Mouse (Mus musculus): Measurements from ENCODE around the gene Zfand3.
A peak's percentile ranks its signal among the peaks of the same experiment; 100 is the strongest.

The Zfand3 gene

DNA sequence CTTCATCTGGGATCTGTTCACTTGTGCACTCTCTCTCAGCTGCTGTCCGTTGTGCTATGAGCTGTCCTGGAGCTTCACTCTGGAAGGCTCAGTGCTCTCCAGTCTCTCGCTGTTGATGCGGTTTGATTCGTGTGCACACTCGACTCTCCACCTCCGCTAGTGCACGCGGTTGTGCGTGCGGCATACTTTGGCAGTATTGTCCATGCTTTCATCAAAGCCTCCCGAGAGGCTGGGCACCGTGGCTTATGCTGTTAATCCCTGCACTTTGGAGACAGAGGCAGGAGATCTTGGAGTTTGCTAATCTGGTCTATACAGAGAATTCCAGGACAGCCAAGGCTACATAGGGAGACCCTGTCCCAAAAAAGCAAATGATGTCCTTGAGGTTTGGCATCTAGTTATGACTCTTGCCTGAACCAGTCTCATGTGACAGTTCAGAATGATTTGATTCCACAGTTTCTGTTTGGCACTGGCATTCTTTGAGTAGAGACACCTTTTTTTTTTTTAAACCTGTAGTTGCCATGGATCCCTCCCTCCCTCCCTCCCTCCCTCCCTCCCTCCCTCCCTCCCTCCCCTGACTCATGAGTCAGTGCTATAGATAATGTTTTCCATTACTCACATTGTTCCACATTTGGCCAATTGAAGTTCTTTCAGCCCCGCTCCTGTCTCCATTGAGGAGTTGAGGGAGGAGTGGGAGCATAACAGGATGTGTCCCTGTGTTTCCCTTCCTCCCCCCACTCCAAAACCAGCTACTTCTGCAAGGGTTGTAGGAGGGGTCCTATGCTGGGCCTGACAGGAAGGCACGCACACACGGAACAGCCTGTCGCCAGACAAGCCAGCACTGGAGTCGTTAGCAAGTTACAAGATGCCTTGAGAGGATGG, 192.1 kb downstream of the Zfand3 start:
- no peak for DNase-seq

DNA sequence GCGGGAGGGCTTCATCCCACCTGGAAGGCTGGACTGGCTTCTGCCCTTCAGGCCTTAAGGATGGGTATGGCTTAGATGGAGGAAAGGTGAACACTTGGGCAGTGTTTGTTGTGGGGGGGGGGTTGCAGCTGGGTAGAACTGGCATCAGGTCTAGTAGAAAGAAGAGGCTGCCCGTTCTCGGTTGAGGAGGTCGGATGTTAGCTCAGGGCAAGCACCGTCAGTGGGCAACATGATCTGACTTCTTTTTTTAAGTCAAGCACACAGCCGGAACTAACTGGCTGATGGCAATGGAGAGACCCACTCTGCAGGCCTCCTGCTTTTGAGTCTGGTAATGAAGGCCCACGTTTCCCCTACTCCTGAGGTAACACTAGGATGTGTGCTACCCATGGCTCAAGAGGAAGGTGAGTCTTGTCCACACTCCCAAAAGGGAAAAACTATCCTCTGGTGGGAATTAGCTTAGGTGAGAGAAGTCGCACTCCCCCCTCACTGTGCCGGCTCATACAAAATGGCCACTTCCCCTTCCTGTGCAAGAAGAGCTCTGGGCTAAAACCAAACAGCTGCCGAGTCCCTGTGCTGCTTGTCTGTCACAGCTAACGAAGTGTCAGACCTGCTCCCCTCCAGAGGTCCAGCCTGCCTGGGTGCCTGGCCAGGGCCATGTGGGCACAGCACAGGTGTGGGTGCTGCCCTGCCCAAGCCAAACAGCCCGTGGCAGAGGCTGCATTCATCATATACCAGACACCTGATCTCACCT, 192.9 kb downstream of the Zfand3 start:
- no peak for DNase-seq

GRCm38 (mm10) chr17:30198422-30198821, 193.9 kb downstream of the Zfand3 start:
- DNase-seq = no peak

DNA sequence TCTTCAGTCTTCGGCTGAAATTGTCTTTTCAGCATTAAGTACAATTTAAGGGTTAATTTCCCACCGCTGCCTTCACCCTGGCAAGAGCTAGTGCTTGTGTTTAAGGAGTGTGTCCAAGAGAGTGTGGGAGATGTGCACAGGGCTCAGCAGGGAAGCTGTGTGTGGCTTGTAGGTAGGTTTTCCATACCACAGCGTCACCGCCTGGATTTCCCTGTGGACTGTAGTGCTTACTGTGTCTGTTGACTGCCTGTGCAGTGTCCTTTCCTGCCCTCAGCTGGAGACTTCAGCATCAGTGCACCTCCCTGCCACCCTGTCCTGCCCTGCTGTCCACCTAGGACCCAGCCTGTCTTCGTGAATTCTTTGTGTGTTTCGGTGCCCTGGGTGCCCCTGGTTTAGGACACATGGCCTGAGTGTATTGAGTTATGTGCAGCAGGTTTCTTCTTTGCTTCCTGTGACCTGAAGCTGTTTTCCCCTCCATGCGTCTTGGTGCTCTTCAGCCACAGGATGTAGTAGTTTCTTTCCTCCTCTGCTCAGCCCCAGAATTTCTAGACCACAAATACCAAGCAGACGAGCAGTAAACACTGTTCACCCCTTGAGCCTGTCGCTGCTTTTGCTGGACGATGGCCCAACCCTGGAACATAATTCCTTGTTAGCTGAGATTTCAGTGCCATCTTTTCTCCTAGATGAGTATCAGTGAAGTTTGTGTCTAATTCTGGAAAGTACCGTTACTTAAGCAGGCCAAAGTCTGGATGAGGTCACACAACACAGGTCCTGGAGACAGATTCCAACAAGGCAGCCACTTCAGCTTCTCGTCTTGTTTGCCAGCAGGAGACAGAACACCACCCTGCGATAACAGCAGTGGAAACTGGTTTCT, 195.1 kb downstream of the Zfand3 start:
- DNase-seq = no peak

DNA sequence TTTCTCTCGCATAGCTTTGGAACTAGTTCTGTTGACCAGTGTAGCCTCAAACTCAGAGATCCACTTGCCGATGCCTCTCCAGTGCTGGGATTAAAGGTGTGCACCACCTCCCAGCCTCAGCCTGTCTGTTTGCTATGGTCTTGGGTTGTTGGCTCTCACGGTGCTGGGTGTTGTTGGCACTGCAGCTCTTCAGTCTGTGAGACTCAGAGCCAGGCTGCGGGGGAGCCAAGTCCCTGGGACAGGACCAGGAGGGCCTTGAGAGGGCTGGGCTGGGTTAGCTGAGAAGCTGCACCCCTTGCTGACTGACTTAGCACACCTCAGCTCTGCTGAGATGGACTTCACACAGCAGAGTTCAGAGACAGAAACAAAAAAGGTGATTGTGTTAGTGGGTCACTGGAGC, 195.8 kb downstream of the Zfand3 start:
- DNase-seq = no peak

DNA sequence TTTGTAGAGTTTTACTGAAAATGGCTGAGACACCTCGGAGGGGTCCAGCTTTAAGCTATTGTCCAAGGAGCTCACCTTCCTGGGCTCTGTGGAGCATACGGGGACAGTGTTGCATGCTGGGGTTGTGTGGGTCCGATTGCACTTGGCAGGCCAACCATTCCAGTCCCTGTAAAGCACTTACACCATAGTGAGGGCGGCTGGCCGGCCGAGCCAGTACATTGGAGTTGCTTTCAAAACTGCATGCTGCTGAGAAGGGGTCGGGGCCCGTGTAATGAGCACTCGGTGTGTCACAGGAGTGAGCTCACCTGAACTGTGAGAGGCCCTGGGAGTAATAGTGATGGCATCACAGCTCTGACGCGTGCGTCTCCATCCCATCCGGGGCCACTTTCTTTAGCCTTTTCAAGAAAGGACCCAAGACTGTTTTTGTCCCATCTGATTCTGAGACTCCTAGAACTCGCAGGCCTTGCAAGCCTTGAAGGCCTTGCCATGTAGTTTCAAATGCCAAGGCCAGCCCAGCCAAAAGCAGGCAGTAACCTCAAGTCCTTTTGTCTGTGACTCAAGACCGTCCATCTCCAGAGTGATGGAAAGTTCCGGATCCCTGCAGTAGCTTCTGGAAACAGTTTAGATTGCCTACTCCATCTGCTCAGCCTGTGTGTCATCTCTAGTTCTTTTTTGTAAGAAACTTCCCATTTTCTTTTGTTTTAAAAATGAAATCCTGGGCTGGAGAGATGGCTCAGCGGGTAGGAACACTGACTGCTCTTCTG, 200.7 kb downstream of the Zfand3 start:
- no peak for DNase-seq

GRCm38 (mm10) chr17:30210262-30210661, 205.7 kb downstream of the Zfand3 start:
- DNase-seq = no peak

GRCm38 (mm10) chr17:30210936-30211335, 206.4 kb downstream of the Zfand3 start:
- DNase-seq = no peak

- DNase-seq = no peak
Observed at GRCm38 (mm10) chr17:30212647-30213046, 208.1 kb downstream of the Zfand3 start.

- DNase-seq = no peak
Observed at GRCm38 (mm10) chr17:30213371-30213770, 208.8 kb downstream of the Zfand3 start.

GRCm38 (mm10) chr17:30214393-30214792, 209.9 kb downstream of the Zfand3 start:
- DNase-seq = no peak

- no peak for DNase-seq
Observed at GRCm38 (mm10) chr17:30215741-30216140, 211.2 kb downstream of the Zfand3 start.

DNA sequence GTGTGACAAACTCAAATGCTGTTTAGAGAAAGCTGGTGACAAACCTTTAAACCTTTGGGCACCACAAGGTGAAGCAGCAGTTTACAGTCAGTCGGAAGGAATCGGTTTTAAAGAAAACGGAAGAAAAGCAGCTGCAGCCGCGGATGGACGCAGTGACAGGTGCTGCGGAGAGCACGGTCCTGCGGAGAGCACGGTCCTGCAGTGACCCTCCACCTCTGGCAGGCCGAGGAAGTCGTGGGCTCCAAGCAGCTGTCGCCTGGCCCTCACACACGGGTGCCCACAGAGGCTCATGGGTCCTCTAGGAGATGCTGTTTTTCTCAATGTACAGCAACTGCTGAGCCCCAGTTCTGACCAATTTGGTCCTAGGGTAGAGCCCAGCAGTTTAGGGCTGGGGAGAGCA, 217.1 kb downstream of the Zfand3 start:
- no peak for DNase-seq

- DNase-seq = no peak
Observed at GRCm38 (mm10) chr17:30222361-30222760, 217.8 kb downstream of the Zfand3 start.

- no peak for DNase-seq
Observed at GRCm38 (mm10) chr17:30222837-30223236, 218.3 kb downstream of the Zfand3 start.

GRCm38 (mm10) chr17:30225030-30225740, 220.7 kb downstream of the Zfand3 start:
- peak; percentile 56 for DNase-seq

DNA sequence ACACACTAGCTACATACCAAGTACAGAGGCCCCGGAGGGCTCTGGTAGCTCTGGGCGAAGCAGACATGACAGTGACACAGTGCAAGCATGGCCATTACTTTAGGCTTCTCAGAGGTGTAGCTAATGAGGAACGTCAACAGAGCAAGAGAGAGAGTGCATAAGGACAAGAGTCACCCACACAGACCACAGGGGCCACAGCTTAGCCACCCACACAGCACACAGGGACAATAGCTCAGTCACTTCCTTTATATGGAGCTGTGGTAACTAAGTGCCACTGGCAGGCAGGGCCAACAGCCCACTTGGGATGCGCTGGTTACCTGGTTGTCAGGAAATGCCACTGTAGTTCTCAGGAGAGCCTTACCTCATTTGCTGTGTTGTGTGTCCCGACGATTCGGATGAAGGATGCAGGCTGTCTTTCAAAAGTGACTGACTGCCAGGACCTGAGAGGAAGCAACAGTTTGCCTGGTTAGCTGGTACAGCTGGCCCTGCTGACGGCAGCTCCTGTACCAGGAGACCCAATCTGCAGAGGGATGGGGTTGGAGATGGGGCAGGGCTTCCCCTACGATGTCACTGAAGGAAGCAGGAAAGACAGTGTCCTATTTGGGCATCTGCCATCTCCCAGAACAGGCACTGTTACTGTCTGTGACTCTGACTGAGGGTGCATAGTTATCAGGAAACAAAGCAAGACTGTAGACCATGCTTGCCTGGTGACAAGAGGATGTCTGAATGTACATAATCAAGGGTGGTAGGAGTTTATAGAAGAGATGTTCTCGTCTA, 224.1 kb downstream of the Zfand3 start:
- DNase-seq = no peak

GRCm38 (mm10) chr17:30230428-30230827, 225.9 kb downstream of the Zfand3 start:
- DNase-seq = no peak

DNA sequence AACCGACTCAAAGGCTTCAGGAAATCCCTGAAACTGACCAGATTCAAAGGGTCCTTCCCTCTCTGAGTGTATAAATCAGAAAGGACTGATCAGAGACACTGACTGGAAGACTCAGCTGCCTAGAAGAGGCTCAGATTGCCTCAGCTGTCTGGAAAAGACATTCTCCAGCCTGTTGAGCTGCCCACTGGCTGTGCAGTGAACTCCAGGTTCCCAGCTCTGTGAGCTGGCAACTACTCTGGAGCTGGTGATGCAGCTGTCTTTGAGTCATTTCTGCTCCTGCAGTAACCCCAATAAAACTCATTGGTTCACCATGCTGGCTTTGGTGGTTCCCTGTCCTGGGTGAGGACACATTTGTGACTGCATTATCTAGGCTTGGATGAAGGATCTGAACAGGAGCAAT, 226.9 kb downstream of the Zfand3 start:
- no peak for DNase-seq

- peak; percentile 51 for DNase-seq
Observed at GRCm38 (mm10) chr17:30232698-30233097, 228.2 kb downstream of the Zfand3 start.

DNA sequence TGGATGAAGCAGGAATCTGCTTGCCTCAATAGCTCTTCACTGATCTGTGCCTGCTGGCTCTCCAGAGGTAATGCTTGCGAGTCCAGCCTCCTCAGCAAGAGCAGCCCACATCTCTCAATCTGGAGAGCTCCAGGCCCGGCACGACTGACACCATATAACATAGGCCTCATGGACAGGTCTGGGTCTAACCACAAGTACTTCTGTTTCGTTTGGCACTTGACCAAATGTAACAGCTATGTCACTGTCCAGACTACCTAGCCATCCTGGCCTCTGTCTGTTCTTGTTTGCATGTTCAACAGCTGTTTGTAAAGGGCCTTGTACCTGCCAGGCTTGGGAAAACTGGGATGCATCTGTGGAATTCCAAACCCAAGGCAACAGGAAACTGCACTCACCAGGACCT, 230.8 kb downstream of the Zfand3 start:
- DNase-seq = no peak

Measured in embryo, embryonic 11 days (tissue).